Mouse (Mus musculus): ENCODE results near the gene Ube2j1.

GRCm38 (mm10) chr4:33052650-33053049 is 21.4 kb downstream of the Ube2j1 start:
- TF ChIP-seq FLI1 (IDR thresholded peaks at IDR 0.05; ENCODE audit: low read length), result no peak
- no peak for TF ChIP-seq GATA1 (IDR thresholded peaks at IDR 0.05; ENCODE audit: borderline replicate concordance, low read length)
